In genomic region chr17:11211006-11211405, GRCm38 (mm10) we compare ENCODE assay signal across 28 mouse cellular contexts.
DNase-seq lines count a peak whose midpoint lies in the region; ATAC-seq and TF ChIP-seq lines count a peak whose summit lies in the region.
"Had no signal": no experiment of that assay in that cellular context is flagged by ENCODE, and none has a peak within 500 bp of the region (broad histone marks: within the 10 kb centered on the region; RNA-seq: fewer than 3 reads in every experiment).

No protein-coding gene starts in this region.

- no peak for TF ChIP-seq CTCF in layer of hippocampus, adult 2 months (conservative IDR thresholded peaks at IDR 0.05)

- peak; percentile 36; the same call in 1 of the 2 replicates for ATAC-seq in frontal cortex, adult (ENCODE audit: low TSS enrichment)
- ATAC-seq: activated CD4-positive, CD25-positive, alpha-beta regulatory T cell, adult 4 months; forebrain, embryonic 15.5 days; hindbrain, embryonic 16.5 days had no signal

- no peak overlapping the region for H3K4me3 ChIP-seq in layer of hippocampus, adult 2 months
- H3K4me3 ChIP-seq: embryonic facial prominence, embryonic 10.5 days; embryonic facial prominence, embryonic 13.5 days; erythroblast, embryonic 14.5 days; forebrain, embryonic 12.5 days; forebrain, embryonic 15.5 days; heart, embryonic 12.5 days; heart, embryonic 15.5 days; hindbrain, embryonic 10.5 days; hindbrain, embryonic 13.5 days had no signal

- no peak for DNase-seq in frontal cortex, postnatal 25 days (ENCODE audit: low spot score in 2 of 2)
- DNase-seq in layer of hippocampus, adult 2 months (ENCODE audit: low spot score in 2 of 2) = no peak
- DNase-seq in layer of hippocampus, adult 9-10 months (ENCODE audit: low spot score) = no peak
- peak; percentile 28 to 40 for DNase-seq in left cerebral cortex, adult 8-10 months (ENCODE audit: low spot score in 2 of 2)
- no peak for DNase-seq in left cerebral cortex, postnatal 14 days (ENCODE audit: low spot score in 2 of 2)
- DNase-seq in right cerebral cortex, adult 2 months (ENCODE audit: low spot score in 2 of 2) = peak; percentile 29 to 30
- DNase-seq in right cerebral cortex, postnatal 4 days = no peak
- DNase-seq: adrenal gland, postnatal 25 days; cerebellum, adult 11 months; cerebellum, adult 9-11 months; cerebellum, postnatal 25 days; embryo, embryonic 11 days; gastrocnemius, postnatal 10 days; gastrocnemius, postnatal 36 days; heart, postnatal 10 days; heart, postnatal 36 days had no signal

- intact Hi-C loops in left cerebral cortex, postnatal 14 days (cut with DNase I) = loop anchor here (5.0 kb wide), 1 partner anchor 54 kb away; no protein-coding TSS in a partner anchor

- H3K27ac ChIP-seq in layer of hippocampus, adult 2 months = peak overlapping the region; percentile 80
- H3K27ac ChIP-seq: embryonic facial prominence, embryonic 10.5 days; embryonic facial prominence, embryonic 13.5 days; forebrain, embryonic 12.5 days; forebrain, embryonic 15.5 days; heart, embryonic 15.5 days; hindbrain, embryonic 10.5 days; hindbrain, embryonic 13.5 days had no signal

Comparison
In these comparisons a context has a peak if more than half of its experiments do, and no peak if none do; other contexts are left out.
1. DNase-seq: peak in left cerebral cortex, adult 8-10 months (2 of 2) and right cerebral cortex, adult 2 months (2 of 2); none in frontal cortex, postnatal 25 days (0 of 2), layer of hippocampus, adult 2 months (0 of 2), layer of hippocampus, adult 9-10 months (single experiment), left cerebral cortex, postnatal 14 days (0 of 2) and right cerebral cortex, postnatal 4 days (single experiment).